Mouse (Mus musculus) testis, postnatal 10 days (tissue): Measurements from ENCODE around the gene Gm11114.

Experiments used
- DNase-seq: peaks from one replicate; pipeline ENCODE4 v3.0.0; 2021; ENCODE audit warnings: low spot score

Gm11114 gene

GRCm38 (mm10) chr9:85357154-85357860 is 44.7 kb downstream of the Gm11114 start:
- no peak for DNase-seq
